Mouse (Mus musculus) c-Kit-positive CD71-negative TER-119-negative erythroid progenitor cells, embryonic 14.5 days (primary cell): ENCODE results near the gene Ehmt1.
"Not testable (repeated sequence)": the region's sequence is repeated elsewhere in the genome, so short reads cannot be mapped to it uniquely, and the experiment has no call there.

Experiments used
- DNase-seq: peaks from one replicate; pipeline ENCODE4 v3.0.0-alpha.2; 2013; ENCODE audit warnings: low read depth

The Ehmt1 gene

GRCm38 (mm10) chr2:24918930-24919838 lies at the start of gene Ehmt1:
Gene Ehmt1, minus strand, starts transcription at chr2:24919614.
- DNase-seq: peak; percentile 82

- DNase-seq: peak; percentile 89
These were observed 43.0 kb upstream of the Ehmt1 start, which contains the start of gene Dph7 for GRCm38 (mm10) chr2:24962304-24963000. Gene Dph7, plus strand, starts transcription at chr2:24962400.

- DNase-seq: no peak
These were observed 41.5 kb upstream of the Ehmt1 start for GRCm38 (mm10) chr2:24960910-24961309.

- DNase-seq: no peak
These were observed 33.2 kb upstream of the Ehmt1 start for GRCm38 (mm10) chr2:24952537-24953055.

GRCm38 (mm10) chr2:24950189-24950535 lies 30.7 kb upstream of the Ehmt1 start:
- no peak for DNase-seq

GRCm38 (mm10) chr2:24949421-24950188 lies 30.2 kb upstream of the Ehmt1 start, which contains the start of gene Zmynd19:
Gene Zmynd19, plus strand, starts transcription at chr2:24949792.
- DNase-seq: peak; percentile 94

- DNase-seq: not testable (repeated sequence)
These were observed 24.9 kb upstream of the Ehmt1 start for GRCm38 (mm10) chr2:24944304-24944703.

- no peak for DNase-seq
These were observed 22.7 kb upstream of the Ehmt1 start for GRCm38 (mm10) chr2:24942092-24942491.

GRCm38 (mm10) chr2:24935057-24935796 lies 15.8 kb upstream of the Ehmt1 start, which contains the start of gene Arrdc1:
Gene Arrdc1, minus strand, starts transcription at chr2:24935252.
- peak; percentile 98 for DNase-seq

- DNase-seq: no peak
These were observed 15.1 kb upstream of the Ehmt1 start for GRCm38 (mm10) chr2:24934441-24934963.

GRCm38 (mm10) chr2:24929593-24929992 lies 10.2 kb upstream of the Ehmt1 start:
- DNase-seq: no peak

- DNase-seq: no peak
These were observed 9.7 kb upstream of the Ehmt1 start for GRCm38 (mm10) chr2:24929119-24929518.

- no peak for DNase-seq
These were observed 8.5 kb upstream of the Ehmt1 start for GRCm38 (mm10) chr2:24927810-24928479.

- DNase-seq: no peak
These were observed 7.5 kb upstream of the Ehmt1 start for GRCm38 (mm10) chr2:24926965-24927358.

- DNase-seq: no peak
These were observed 7.0 kb upstream of the Ehmt1 start for GRCm38 (mm10) chr2:24926345-24926964.

- DNase-seq: no peak
These were observed 5.9 kb upstream of the Ehmt1 start for GRCm38 (mm10) chr2:24925284-24925683.

- no peak for DNase-seq
These were observed 4.1 kb upstream of the Ehmt1 start for GRCm38 (mm10) chr2:24923561-24923960.

- no peak for DNase-seq
These were observed 393 bp upstream of the Ehmt1 start for GRCm38 (mm10) chr2:24919839-24920175.

- no peak for DNase-seq
These were observed 4.7 kb downstream of the Ehmt1 start for GRCm38 (mm10) chr2:24914762-24915161.

GRCm38 (mm10) chr2:24912589-24912988 lies 6.8 kb downstream of the Ehmt1 start:
- DNase-seq: no peak
